Mouse (Mus musculus): ENCODE results near the gene 4933427D14Rik.

Gene 4933427D14Rik

DNA sequence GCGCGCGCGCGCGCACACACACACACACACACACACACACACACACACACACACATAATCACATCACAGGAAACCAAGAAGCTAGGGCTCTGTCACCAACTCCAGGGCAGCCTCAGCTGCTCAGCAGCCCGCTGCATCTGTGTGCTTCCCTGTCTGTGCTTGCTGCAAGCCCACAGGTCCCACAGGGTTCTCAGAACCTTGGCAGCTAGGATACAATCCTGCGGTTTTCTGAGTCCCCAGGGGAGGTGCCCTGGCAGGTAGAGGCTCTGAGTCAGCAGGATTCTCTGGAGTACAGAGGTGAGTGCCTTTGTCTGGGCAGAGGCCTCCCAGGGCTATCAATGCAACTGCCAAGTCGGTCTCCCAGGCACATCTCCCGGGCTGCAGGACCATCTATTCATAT, 64.4 kb downstream of the 4933427D14Rik start:
- DNase-seq (ENCODE audit: low spot score in 2 of 2), result no peak

DNA sequence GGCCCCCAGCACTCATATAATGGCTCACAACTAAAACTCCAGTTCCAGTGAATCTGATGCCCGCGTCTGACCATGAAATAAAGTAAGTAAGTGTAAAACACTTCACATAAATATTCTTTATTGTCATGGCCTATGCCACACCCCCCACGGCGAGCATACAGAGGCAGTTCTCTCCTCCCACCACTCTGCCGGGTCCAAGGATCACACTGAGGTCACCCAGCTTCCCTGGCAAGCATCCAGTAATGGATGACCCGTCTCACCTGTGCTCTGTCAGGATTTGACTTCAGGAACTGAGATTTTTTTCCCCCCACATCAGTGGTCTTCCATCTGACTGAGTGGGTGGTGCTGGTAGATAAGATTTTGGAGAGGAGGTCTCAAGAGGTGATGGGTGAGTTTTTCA, 67.1 kb downstream of the 4933427D14Rik start:
- DNase-seq (ENCODE audit: low spot score in 2 of 2), result no peak

DNA sequence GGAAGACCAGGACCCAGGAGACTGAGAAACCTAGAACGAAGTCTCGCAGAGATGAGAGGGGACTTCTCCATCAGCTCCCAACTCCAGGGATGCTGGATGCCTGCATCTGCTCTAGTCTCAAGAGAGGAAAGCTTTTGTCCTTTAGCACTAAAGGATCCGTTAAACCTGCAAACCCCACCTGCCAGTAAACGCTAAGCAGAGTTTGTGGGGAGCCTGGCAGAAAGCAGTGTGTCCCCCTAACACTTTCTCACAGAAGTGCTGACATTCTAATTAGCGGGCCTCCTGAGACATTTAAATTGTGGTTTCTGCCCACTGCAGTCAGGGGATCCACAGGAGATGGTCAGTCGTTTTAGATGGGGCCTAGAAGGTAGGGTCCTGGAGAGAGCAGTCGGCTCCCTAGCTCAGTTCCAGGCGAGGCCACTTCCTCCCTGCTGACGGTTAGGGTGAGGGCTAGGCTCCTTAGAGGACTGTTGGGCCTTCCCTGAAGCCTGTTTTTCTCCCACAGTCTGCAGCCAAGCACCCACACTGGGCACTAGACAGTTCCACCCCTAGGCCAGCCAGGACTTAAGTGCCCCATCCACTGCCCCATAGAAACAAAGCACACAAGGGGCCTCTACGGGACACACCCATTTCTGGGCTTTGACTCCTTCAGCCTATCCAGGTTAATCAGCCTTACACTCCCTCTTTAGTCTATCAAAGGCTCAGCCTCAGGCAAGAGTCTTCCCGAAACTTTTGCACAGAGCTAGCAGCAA, 70.9 kb downstream of the 4933427D14Rik start:
- DNase-seq (ENCODE audit: low spot score in 2 of 2), result no peak

DNA sequence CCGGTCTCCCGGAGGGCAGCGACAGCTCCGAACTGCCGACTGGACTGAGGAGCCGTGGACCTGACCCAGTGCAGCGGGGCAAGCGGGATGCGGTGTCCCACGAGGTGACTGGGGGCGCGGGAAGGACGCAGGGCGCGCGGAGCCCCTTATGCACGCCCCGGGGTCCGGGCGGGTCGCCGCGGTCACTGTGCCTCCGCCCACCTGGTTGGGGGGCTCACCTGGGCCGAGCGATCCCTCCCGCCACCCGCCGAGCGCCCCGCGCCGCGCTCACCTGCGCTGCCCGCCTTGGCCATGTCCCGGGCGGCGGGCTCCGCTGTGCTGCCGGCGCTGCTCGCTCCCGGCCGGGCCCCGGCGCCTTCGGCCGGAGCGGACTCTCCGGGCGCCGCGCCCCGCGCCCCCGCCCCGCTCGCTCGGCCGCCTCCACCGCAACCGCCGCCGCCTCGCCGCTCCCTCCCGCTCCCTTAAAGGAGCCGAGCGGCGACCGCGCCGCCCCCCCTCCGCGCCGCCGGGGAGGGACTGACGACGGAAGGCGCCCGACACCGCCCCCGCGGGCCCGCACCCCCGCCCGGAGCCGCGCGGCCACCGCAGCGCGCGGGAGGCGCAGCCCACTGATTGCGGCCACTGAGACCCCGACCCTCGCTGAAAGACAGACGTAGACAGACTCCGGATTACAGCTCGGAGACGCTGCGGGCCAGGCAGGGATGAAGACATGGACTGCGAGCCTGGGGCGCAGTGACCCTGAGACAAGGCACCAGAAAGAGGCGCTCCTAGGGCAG, 71.7 kb downstream of the 4933427D14Rik start, which contains the start of gene Pitpnm3:
Gene Pitpnm3 (minus strand): TSS at position 396 of the 776 bp plus-strand sequence.
- no peak for DNase-seq (ENCODE audit: low spot score in 2 of 2)

DNA sequence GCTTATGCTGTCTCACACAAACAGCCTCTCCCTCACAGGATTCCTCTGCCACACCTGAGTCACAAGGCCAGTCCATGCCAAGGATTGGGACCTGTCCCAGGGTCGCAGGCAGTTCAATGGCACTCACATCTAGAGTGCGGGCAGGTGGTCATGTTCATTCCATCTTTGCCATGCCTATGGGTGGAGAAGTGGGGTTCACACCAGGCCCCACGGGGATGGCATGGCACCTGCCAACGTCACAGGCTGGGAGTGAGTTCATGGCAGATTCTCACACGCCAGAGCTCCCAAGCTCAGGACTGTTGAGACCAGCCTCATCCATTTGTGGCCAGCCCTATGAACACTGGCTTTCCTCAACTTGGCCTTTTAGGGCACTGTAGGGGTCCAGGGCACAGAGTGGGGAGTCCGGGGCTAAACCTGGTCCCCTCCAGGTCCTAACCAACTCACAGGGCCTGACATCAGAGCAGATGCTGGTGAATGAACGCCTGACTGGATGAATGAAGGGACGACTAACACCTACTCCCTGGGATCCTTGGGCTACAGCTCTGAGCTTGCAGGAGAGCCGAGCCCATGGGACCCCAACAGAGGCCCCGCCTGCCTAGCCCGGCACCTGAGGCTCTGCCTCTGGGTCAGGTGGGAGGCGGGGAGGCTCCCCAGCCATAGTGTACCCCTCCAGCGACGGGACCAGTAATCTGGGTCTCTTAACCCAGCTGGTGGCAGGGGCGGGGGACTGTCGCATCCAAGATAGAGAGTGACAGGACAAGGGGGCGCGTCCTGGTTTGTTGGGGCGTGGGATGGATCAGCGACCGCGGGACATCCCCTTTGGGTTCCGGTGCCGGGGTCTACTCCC, 72.5 kb downstream of the 4933427D14Rik start:
- no peak for DNase-seq (ENCODE audit: low spot score in 2 of 2)

DNA sequence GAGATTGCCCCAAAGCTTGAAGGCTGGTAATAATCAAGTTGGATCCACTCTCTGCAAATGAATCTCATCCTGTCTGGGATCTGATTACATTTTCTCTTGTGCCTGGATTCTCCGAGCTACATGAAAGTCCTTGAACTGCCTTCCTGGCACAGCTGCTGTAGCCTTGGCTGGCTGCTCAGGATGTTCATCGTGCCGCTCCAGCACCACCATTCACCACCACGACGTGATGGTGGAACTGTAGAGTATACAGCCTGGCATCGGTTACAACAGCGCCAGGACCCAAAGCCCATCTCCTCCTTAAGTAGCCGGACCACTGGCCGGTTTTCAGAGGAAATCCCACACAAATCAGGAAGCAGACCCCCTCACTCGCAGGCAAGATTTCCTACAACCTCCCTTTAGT, 74.2 kb downstream of the 4933427D14Rik start:
- DNase-seq (ENCODE audit: low spot score in 2 of 2), result no peak

DNA sequence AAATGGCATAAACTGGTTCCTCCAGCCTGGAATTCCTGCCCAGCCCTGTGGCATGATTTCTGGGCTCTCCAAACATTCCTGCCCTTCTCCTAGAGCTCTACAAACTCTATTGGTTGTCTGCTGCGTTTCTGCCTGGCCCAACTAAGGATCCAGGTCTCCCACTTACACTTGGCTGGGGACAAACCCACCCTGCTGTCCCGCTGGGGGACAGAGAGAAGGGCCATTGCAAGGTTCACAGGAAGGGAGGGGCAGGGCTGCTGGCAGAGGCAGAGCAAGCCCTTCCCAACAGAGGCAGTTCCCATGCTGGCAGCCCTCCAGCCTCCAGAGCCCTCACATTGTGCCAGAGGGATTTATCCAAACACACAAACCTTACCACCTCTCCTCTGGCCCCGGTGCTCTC, 75.0 kb downstream of the 4933427D14Rik start:
- no peak for DNase-seq (ENCODE audit: low spot score in 2 of 2)

DNA sequence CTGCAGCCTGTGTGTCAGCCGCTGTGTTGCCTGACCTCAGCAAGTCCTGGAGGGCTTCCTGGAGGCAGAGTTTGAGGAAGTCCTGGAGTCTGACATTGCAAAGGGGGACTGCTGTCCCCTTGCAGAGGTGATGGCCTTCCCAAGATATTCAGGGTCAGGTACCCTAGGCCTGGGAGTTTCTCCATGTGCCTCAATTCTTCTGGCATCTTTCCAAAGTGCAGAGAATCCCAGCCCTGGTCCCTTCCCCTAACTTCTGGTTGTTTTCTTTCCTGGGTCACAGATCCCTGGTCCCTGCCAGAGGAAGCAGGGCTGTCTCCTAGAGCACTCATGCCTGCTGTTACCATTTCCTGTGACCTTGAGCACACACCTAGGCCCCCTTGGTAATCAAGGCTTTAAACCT, 75.6 kb downstream of the 4933427D14Rik start:
- DNase-seq (ENCODE audit: low spot score in 2 of 2), result no peak

DNA sequence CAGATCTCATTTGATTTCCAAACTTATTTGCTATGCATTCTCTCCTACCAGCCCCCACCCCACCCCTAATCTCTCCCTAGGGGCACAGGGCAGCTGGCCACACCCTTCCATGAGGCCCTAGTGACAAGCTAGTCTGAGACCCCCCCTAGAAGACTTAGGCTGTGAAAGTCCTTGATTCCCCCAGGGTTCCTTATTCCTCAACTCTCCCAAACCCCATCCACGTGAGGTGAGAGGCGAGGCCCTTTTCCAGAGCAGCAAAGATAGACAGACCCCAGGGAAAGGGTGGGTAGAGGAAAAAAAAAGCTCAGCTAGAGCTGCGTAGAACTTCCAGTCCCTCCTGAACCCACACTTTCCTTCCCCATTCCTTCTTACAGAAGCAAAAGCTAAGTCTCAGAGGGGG, 76.4 kb downstream of the 4933427D14Rik start:
- DNase-seq (ENCODE audit: low spot score in 2 of 2), result no peak

DNA sequence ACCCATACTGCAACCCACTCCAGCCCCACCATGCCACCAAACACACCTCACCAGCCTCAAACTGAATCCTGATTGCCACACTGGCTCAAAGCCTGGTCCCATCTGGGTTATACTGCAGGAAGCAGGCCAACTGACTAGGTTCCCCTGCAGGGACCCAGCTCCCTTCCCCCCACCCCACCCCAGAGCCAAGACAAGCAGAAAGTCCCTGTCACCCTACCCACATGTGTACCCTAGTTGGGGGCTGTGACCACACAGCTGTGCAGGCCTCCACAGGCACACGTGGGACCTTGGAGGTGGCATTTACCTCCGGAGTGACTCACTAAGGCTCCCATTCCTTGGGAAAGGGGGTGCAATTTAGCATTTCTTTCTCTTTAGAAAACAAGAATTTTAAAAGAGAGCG, 76.8 kb downstream of the 4933427D14Rik start:
- DNase-seq (ENCODE audit: low spot score in 2 of 2), result no peak

DNA sequence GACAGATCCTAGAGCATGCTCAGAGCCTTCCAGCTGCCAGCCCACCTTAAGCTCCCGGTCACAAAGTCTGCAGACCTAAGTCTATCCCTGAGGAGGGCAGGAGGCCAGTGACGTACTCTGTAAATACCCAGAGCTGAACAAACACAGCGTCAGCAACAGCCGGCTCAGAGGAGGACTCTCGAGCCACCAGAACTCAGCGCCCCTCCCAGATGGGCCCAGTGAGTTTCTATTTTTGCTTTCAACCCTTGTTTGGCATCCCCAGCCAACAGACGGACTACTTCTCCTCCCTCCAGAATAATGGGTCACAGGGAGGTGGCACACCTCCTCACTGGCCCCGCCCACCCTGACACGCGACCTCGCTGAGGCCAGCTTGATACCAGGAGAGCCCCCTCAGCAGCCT, 77.2 kb downstream of the 4933427D14Rik start:
- DNase-seq (ENCODE audit: low spot score in 2 of 2), result no peak

DNA sequence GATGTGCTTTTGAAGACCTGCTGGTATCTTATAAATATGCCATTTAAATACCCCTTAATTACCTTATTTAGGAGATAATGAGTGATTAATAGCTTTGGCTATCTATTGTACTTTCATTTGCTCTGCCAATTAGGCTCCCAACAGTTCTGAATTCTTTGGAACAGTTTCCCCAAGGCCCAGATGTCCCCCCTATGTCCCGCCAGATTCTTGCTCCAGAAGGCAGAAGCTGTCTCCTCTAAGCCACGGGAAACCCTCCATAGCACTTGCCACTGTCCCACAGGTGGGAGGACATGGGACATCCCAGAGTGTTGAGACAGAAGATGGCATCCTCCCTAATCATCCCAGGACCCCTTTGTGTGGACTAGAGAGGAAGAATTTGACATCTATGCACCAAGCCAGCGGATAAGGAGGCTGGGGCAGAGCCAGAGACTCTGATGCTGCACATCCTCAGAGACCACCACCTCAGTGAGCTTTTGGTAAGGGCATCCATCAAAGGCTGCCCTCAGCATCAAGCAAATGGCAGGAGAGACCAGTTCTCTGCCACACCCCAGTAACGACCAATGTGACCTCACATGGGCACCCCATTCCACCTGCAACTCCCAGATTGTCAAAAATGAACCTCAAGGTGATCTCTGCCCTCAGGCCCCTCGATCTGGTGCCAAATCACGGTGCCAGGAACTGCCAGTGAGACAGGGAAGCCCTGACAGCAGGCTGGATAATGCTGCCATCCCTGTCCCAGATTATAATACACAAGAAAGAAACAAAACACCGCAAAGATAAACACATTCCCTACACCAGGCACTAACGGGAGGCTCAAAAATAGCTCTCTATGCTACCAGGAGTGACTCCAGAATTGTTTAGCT, 78.0 kb downstream of the 4933427D14Rik start:
- DNase-seq (ENCODE audit: low spot score in 2 of 2), result no peak

DNA sequence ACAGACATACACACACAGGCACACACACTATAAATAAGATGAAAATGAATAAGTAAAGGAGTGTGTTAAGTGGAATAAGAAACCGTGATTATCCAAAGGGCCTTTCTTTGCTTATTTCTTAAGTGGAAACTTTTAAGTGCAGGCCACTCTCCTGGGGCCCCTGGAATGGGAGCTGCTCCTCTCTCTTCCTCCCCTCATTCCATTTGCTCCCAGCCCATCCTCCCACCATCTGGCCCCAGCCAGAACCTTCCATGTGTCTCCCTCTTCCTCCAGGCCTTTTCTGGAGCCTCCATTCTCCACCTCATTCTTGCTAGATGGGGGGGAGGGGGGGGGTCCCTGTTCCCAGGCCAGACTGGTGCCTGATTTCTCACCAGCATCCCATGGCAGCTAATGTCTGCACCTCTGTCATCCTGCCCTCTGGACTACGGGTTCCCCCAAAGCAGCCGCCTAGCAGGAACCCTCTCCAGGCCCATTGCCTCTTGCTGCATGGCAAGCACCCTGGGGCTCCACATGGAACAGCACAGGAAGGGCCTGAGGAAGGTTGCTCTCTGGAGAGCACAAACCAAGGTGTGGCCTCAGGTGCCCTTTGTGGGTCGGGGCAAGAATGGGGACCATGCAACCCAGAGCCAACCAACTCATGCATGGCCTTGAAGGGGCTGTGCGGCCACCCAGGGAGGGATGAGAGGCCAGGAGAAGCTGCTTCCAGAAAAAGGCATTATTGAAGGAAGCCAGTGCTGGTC, 79.6 kb downstream of the 4933427D14Rik start:
- no peak for DNase-seq (ENCODE audit: low spot score in 2 of 2)

DNA sequence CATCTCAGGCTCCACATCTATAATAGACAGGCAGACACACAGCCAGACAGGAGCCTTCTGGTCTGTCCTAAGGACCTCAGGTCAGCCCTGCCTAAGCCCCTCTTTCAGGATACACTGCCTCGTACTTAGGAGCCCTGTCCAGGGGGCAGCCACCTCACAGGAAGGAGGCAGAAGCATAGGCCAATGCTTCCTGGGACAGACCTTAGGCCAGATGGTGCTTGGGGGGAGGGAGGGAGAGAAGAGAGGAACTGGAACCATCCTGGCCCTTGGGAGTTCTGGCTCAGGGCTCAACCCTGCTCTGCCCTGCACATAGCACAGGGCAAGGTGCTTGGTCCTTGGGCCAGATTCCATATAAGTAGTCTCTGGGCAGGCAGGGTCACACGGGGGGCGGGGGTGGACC, 81.5 kb downstream of the 4933427D14Rik start:
- DNase-seq (ENCODE audit: low spot score in 2 of 2), result no peak

DNA sequence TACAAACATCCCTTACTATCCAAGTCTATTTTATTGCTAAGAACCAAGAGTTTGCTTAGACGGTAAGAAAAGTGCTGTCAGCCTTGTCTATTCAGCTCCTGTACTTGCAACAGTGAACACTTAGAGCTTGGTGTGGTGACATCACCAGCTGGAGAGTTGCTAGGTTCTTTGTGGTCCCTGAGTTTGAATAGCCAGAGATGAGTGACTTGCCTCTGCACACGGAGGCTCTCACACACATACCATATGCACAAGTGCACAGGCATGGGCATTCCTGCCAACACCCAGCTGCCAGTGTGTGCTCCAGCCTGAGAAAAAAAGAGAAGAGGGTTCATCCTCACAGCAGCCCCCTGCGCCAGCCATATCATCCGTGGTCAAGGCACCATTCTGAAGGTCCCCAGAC, 83.7 kb downstream of the 4933427D14Rik start:
- DNase-seq (ENCODE audit: low spot score in 2 of 2), result no peak

DNA sequence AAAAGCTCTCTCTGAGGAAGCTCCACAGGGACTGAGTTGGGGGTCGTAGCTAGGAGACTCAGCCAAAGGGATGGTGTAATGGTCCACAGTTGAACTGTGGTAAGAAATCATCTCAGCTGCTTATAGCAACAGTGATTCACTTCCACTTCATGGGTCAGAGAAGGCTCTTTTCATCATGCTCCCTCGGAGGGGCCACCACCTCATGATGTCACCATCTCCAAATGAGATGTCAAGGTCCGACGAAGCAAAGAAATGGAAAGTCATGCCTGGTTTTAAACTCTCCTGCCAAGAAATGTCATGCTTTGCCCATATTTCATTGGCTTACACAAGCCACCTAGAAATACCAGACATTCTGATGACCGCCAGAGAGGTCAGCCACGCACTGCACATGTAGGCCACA, 86.9 kb downstream of the 4933427D14Rik start:
- DNase-seq (ENCODE audit: low spot score in 2 of 2), result no peak

DNA sequence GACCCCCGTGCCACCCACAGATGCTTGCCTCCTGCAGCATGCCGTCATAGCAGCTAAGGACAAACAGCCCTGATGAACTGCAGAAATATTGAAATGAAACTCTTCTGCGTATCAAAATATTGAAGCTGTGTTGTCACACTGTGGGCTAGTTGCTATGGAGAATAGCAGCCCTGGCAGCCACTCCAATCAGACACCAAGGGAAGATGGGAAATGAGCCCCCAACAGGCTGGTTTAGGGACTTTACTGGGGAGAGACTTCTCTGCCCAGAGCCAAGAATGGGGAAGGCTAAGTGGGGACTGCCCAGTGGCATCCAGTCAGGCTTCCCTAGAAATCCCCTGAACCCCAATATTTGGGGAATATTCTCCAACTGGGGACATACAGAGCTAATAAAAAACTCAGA, 88.6 kb downstream of the 4933427D14Rik start:
- DNase-seq (ENCODE audit: low spot score in 2 of 2), result no peak

DNA sequence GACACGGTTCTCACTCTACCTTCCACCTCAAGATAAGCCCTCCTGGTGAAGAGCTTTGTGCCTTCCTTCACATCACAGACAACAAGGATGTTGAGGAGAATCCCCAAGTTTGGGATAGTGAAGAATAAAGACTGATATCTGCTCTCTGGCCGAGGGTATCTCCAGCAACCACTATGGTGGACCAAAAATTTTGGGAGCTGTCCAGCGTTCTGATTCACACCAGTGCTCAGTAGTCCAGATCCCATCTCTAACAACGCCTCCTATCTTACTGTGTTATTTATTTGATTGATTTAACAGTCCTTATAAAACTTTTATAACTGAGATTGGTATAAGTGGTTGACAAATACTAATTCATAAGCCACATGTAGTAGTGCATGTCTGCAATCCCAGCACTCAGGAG, 94.0 kb downstream of the 4933427D14Rik start:
- no peak for DNase-seq (ENCODE audit: low spot score in 2 of 2)

DNA sequence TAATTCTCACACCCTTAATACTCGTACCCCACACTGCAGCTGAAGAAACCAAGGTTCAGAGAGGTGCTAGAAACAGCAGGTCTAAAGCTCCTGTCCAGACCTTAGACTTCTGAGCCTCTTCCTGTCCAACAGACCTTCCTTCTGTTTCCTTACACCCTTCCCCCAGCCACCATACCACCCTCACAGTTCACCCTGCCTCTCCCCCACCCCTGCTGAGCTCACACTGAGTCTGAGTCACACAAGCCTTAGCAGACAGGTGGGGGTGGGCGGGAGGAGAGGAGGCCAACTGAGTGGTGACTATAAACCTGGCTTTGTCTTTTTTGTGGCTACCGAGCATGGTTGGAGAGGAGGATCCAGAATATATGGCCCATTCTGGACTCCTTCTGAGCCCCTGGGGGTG, 96.5 kb downstream of the 4933427D14Rik start:
- DNase-seq (ENCODE audit: low spot score in 2 of 2), result no peak

DNA sequence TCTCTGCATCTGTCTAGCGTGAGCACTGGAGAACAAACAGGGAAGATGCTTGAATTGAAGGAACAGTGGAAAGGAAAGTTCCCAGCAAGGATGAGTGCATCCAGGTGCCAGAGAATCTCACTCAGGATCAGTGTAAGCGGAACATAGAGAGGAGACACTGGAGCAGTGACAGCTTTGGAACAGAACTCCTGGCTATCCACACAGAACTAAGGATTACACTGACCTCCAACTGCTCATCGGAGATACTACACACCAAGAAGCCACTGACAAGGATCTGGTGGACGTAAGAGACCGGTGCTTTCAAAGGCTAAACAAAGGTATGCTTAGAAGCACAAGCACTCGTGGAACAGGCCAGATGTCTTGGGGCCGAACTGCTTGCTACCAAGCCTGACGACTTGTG, 103.0 kb downstream of the 4933427D14Rik start:
- DNase-seq (ENCODE audit: low spot score in 2 of 2), result no peak

All from spleen, postnatal 4 days (tissue).